Mouse (Mus musculus): ENCODE results near the gene Mybbp1a. TPM values are rescaled to one million over a fixed set of nuclear protein-coding genes. Genes with fewer than 3 reads are reported as not detected.

Gene Mybbp1a
- polyA plus RNA-seq, 1 experiment from 2014 or later = 69.6 TPM

DNA sequence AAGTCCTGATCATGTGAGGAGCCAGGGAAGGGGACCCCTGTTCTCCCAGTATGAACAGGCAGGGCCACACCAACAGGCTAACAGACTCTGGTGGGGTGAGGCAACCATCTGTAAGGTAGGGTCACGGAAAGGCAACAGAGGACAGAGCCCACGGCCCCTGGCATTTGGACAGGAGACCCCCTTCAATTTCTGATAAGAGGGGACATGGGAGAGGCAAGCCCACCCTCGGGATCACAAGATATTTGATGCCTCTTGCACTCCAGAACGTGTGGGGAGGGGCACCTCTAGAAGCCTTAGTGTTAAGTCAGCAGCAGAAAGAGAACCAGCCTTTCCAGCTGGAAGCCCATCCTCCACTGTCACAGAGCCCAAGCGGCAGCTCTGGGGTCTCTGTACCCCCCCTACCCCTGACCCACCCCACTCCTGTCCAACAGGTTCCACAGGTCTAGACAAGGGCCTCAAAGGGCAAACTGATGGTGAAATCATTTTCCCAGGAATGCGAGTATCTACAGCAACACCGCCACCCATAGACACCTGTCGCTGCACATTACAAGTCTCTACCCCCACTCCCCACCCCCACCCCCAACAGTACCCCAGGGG, 35.0 kb upstream of the Mybbp1a start:
- Histone ChIP-seq H3K4me3 (no peak overlapping the region), H3K4me2 (no peak overlapping the region), H3K27me3 (peaks cover 37% of the 10 kb centered on the region), H3K9ac (no peak overlapping the region), H3K9me3 (no peaks in the 10 kb centered on the region), H3K36me3 (no peaks in the 10 kb centered on the region), H3K4me1 (replicated peaks) (peaks cover 22% of the 10 kb centered on the region), H3K27ac (replicated peaks) (no peak overlapping the region)
- ATAC-seq (ENCODE audit: low read depth) = no peak
- WGBS = 63% methylated on average over 8 of the region's 8 CpGs

DNA sequence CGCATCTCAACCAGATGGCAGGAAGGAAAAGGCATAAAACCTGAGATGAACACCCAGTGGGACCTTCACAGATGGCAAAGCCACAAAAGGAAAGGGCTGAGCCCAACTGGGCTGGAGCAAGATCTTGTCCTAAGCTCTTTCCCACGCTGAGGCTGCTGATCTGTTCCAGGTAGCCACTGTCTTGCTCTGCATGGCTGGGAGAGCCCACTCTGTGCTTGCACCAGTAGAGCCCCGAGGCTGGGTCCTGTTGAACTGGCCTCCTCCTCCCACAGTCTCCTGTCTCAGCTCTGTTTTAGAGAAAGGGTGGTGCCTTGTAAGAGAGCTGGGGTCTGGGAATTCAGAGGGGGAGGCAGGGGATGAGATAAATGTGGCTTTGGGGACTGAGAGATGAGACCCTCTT, 34.1 kb upstream of the Mybbp1a start:
- Histone ChIP-seq H3K4me3 (no peak overlapping the region), H3K4me2 (no peak overlapping the region), H3K27ac (replicated peaks) (no peak overlapping the region), H3K9me3 (no peaks in the 10 kb centered on the region), H3K27me3 (peaks cover 46% of the 10 kb centered on the region), H3K9ac (no peak overlapping the region), H3K4me1 (replicated peaks) (peaks cover 29% of the 10 kb centered on the region), H3K36me3 (no peaks in the 10 kb centered on the region)
- 6% methylated on average over 3 of the region's 3 CpGs for WGBS
- ATAC-seq (ENCODE audit: low read depth) = no peak

DNA sequence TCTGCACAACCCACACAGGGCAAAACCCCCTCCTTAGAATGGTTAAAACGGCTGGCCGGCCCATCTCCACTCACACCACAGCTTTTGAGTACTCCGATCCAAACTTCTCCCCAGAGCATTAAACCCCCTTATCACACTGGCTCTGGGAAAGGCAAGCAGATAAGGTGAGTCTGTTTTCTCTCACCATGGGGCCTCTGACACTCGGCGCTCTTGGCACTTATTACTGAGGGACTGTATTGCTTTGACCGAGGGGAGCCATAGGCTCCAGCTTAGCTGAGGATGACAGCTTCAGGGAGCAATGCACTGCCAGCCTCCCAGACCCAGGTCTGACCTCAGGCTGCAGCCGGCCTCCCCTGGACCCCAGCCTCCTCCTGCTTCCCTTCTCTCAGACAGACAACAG, 33.6 kb upstream of the Mybbp1a start:
- no peak for ATAC-seq (ENCODE audit: low read depth)
- Histone ChIP-seq H3K27ac (replicated peaks) (no peak overlapping the region), H3K4me3 (no peak overlapping the region), H3K36me3 (no peaks in the 10 kb centered on the region), H3K9me3 (no peaks in the 10 kb centered on the region), H3K4me2 (no peak overlapping the region), H3K9ac (no peak overlapping the region), H3K27me3 (peaks cover 51% of the 10 kb centered on the region), H3K4me1 (replicated peaks) (peaks cover 29% of the 10 kb centered on the region)
- WGBS = 15% methylated on average over 7 of the region's 7 CpGs

GRCm38 (mm10) chr11:72408451-72409170, 32.5 kb upstream of the Mybbp1a start:
- Histone ChIP-seq H3K9ac (no peak overlapping the region), H3K4me2 (peak overlapping the region; percentile 98), H3K4me1 (replicated peaks) (peaks cover 29% of the 10 kb centered on the region), H3K27me3 (peaks cover 58% of the 10 kb centered on the region), H3K36me3 (no peaks in the 10 kb centered on the region), H3K9me3 (no peaks in the 10 kb centered on the region), H3K27ac (replicated peaks) (no peak overlapping the region), H3K4me3 (no peak overlapping the region)
- no peak for ATAC-seq (ENCODE audit: low read depth)
- 28% methylated on average over 9 of the region's 9 CpGs for WGBS

- no peak overlapping the region for H3K9ac ChIP-seq
- H3K27ac ChIP-seq (replicated peaks) = no peak overlapping the region
- peaks cover 29% of the 10 kb centered on the region for H3K4me1 ChIP-seq (replicated peaks)
- H3K4me2 ChIP-seq = peak overlapping the region; percentile 98
- no peaks in the 10 kb centered on the region for H3K36me3 ChIP-seq
- H3K27me3 ChIP-seq = peaks cover 58% of the 10 kb centered on the region
- H3K9me3 ChIP-seq = no peaks in the 10 kb centered on the region
- no peak overlapping the region for H3K4me3 ChIP-seq
- 53% methylated on average over 12 of the region's 12 CpGs for WGBS
- no peak for ATAC-seq (ENCODE audit: low read depth)
Observed at GRCm38 (mm10) chr11:72409649-72410385, 31.3 kb upstream of the Mybbp1a start.

DNA sequence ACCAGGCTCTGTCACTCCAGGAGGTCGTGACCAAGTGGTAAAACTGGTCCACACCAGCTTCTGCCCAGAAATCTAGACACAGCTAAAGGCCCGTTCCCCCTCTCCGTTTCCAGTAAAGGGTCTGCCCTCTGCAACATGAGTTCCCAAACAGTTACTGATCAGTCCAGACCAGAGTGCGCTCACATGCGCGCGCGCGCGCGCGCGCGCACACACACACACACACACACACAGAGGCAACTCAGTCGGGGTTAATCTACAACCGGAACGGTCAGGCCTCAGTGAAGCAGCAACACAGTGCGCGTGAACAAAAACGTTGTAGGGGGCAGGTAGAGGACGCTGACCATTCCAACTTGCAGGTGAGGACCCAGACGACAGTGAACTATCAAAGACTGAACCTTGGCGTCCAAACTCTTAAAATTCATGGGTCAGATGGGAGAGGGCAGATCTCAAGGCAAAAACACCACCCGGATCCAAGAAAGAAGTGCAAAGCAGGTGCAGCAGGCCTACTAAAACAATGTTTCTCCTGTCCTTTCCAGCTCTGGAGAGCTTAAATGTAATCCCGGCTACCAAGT, 30.5 kb upstream of the Mybbp1a start:
- peak overlapping the region; percentile 31; the same call in 1 of the 2 replicates for H3K9ac ChIP-seq
- H3K27me3 ChIP-seq = peaks cover 58% of the 10 kb centered on the region
- no peaks in the 10 kb centered on the region for H3K9me3 ChIP-seq
- H3K4me1 ChIP-seq (replicated peaks) = peaks cover 29% of the 10 kb centered on the region
- H3K27ac ChIP-seq (replicated peaks) = no peak overlapping the region
- 1% methylated on average over 25 of the region's 25 CpGs for WGBS
- peak; percentile 30; the same call in 1 of the 2 replicates for ATAC-seq (ENCODE audit: low read depth)
- peak overlapping the region; percentile 98 for H3K4me2 ChIP-seq
- peak overlapping the region; percentile 58 for H3K4me3 ChIP-seq
- H3K36me3 ChIP-seq = no peaks in the 10 kb centered on the region

DNA sequence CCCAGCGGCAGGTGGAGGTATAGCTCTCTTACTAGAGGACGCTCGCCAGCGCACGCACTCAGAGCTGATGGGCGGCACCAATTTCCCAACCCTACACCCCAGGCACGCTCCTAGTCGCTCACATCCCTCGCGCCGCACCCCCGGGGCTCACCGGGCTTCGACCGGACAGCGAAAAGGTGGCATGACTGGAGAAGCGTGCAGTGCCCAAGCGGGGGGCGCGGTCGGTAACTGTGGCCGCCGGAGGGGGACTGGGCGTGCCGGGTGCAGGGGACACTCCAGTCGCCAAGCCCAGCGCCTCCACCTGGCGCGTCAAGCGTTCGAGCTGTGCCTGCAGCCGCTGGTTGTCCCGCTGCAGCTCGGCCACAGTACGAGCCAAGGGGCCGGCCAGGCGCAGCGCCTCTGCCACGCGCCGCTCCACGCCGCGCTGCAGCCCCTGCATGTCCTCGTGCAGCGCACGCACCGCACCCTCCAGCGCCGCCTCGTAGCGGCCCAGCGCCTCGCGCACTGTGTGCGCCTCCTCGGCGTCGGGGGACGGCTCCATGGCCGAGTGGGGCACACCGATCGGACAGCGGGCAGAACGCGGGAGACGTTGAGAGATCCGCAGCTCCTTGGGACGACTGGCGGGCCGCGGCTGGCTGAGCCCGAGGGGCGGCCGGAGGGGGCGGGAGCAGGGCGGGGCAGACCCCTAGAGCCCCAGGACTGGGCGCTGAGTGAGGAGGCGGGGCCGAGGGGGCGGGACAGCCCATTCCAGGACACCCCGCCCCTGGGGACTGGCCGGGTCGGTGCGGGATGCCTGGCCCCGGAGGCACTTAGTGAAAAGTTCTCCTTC, 29.8 kb upstream of the Mybbp1a start, which contains the start of gene Smtnl2:
Gene Smtnl2 (minus strand): TSS at position 621 of the 829 bp plus-strand sequence.
- Histone ChIP-seq H3K4me1 (replicated peaks) (peaks cover 29% of the 10 kb centered on the region), H3K4me2 (peak within 1 kb of the TSS; percentile 98), H3K4me3 (peak within 1 kb of the TSS; percentile 58), H3K9me3 (no peaks in the 10 kb centered on the region), H3K36me3 (no peaks in the 10 kb centered on the region), H3K27me3 (peaks cover 58% of the 10 kb centered on the region), H3K9ac (peak within 1 kb of the TSS; percentile 73), H3K27ac (replicated peaks) (no peak within 1 kb of the TSS)
- under 1% methylated on average over 86 of the region's 86 CpGs for WGBS
- peak; percentile 86 for ATAC-seq (ENCODE audit: low read depth)

GRCm38 (mm10) chr11:72411945-72412344, 29.2 kb upstream of the Mybbp1a start:
- no peaks in the 10 kb centered on the region for H3K9me3 ChIP-seq
- H3K27me3 ChIP-seq = peaks cover 53% of the 10 kb centered on the region
- H3K27ac ChIP-seq (replicated peaks) = no peak overlapping the region
- H3K9ac ChIP-seq = 0 out of 2 replicates have a peak overlapping the region, but pooled peaks have one; percentile 73
- no peaks in the 10 kb centered on the region for H3K36me3 ChIP-seq
- ATAC-seq (ENCODE audit: low read depth) = no peak
- 27% methylated on average over 9 of the region's 9 CpGs for WGBS
- peak overlapping the region; percentile 98 for H3K4me2 ChIP-seq
- H3K4me3 ChIP-seq = peak overlapping the region; percentile 58
- peaks cover 25% of the 10 kb centered on the region for H3K4me1 ChIP-seq (replicated peaks)

- no peaks in the 10 kb centered on the region for H3K36me3 ChIP-seq
- 87% methylated on average over 7 of the region's 7 CpGs for WGBS
- no peak overlapping the region for H3K9ac ChIP-seq
- H3K27me3 ChIP-seq = peaks cover 49% of the 10 kb centered on the region
- H3K4me2 ChIP-seq = no peak overlapping the region
- ATAC-seq (ENCODE audit: low read depth) = no peak
- peaks cover 24% of the 10 kb centered on the region for H3K4me1 ChIP-seq (replicated peaks)
- no peak overlapping the region for H3K4me3 ChIP-seq
- H3K9me3 ChIP-seq = no peaks in the 10 kb centered on the region
- no peak overlapping the region for H3K27ac ChIP-seq (replicated peaks)
Observed at GRCm38 (mm10) chr11:72413016-72413415, 28.1 kb upstream of the Mybbp1a start.

GRCm38 (mm10) chr11:72413601-72414190, 27.5 kb upstream of the Mybbp1a start:
- Histone ChIP-seq H3K9ac (no peak overlapping the region), H3K4me1 (replicated peaks) (peaks cover 26% of the 10 kb centered on the region), H3K36me3 (no peaks in the 10 kb centered on the region), H3K27ac (replicated peaks) (no peak overlapping the region), H3K27me3 (peaks cover 43% of the 10 kb centered on the region), H3K4me2 (no peak overlapping the region), H3K4me3 (no peak overlapping the region), H3K9me3 (no peaks in the 10 kb centered on the region)
- whole genome bisulfite sequencing = 69% methylated on average over 5 of the region's 5 CpGs
- no peak for ATAC-seq (ENCODE audit: low read depth)

DNA sequence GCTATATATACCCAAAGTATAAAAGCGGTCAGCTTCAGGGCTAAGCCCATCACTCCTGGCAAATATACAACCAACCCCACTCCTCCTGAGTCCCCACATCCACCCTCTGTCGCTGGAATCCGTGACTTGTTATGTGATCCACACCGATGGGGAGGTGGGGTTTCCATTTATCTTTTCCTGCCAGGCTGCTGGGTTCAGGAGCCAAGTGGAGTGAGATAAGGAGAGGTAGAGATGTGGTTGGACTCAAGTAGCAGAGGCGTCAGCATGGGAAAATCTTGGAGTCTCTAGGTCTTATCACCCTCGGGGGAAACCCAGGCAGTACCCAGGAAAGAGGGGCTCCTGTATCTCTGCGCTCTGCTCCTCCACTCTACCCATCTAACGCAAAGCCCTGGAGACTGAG, 26.0 kb upstream of the Mybbp1a start:
- Histone ChIP-seq H3K4me1 (replicated peaks) (peaks cover 26% of the 10 kb centered on the region), H3K4me2 (no peak overlapping the region), H3K4me3 (no peak overlapping the region), H3K9ac (no peak overlapping the region), H3K36me3 (no peaks in the 10 kb centered on the region), H3K27ac (replicated peaks) (no peak overlapping the region), H3K27me3 (peaks cover 30% of the 10 kb centered on the region), H3K9me3 (no peaks in the 10 kb centered on the region)
- ATAC-seq (ENCODE audit: low read depth) = no peak
- 83% methylated on average over 8 of the region's 8 CpGs for WGBS

All from neural tube, embryonic 13.5 days (tissue).